Mouse (Mus musculus) kidney, adult 2 months (tissue): Measurements from ENCODE around the gene Troap. TPM values are rescaled to one million over a fixed set of nuclear protein-coding genes. Genes with fewer than 3 reads are reported as not detected.

ENCODE experiments used
- DNase-seq: peaks from one replicate; pipeline ENCODE4 v3.0.0; 2021
- H3K27ac ChIP-seq: fragments of 200-500 bp; 2 replicates; pipeline ENCODE4 v1.5.1; 2012; ENCODE audit warnings: low read depth, low read length, control low read depth, inconsistent platforms; ENCODE audit not compliant: insufficient read depth
- H3K27me3 ChIP-seq: fragments of 200-500 bp; replicated peaks from 2 replicates; pipeline ENCODE4 v1.6.1; 2012; ENCODE audit warnings: mild to moderate bottlenecking, moderate library complexity, low read length, inconsistent platforms; ENCODE audit not compliant: control insufficient read depth, insufficient read depth
- H3K36me3 ChIP-seq: fragments of 200-500 bp; 2 replicates; pipeline ENCODE4 v1.6.1; 2012; ENCODE audit warnings: mild to moderate bottlenecking, moderate library complexity, low read length, inconsistent platforms; ENCODE audit not compliant: control insufficient read depth, insufficient read depth
- H3K4me1 ChIP-seq: fragments of 200-500 bp; 2 replicates; pipeline ENCODE4 v1.6.1; 2011; ENCODE audit warnings: low read length; ENCODE audit not compliant: control insufficient read depth, insufficient read depth
- H3K4me3 ChIP-seq: fragments of 200-500 bp; 2 replicates; pipeline ENCODE4 v1.5.1; 2011; ENCODE audit warnings: mild to moderate bottlenecking, low read depth, low read length, control low read depth; ENCODE audit not compliant: insufficient read depth
- CTCF ChIP-seq: fragments of 200-500 bp; conservative IDR thresholded peaks from 2 replicates; pipeline ENCODE4 v1.5.1; 2011; ENCODE audit warnings: low read depth, mild to moderate bottlenecking, control low read depth, low read length, moderate library complexity, mixed read lengths; ENCODE audit not compliant: insufficient read depth, insufficient read length
- POLR2A ChIP-seq: fragments of 200-500 bp; IDR thresholded peaks from one replicate; pipeline ENCODE4 v1.6.1; 2011; ENCODE audit warnings: low read depth, low read length, control low read depth
- WGBS: fragments of 180-500 bp; shearing (Covaris S2); methylation state at CpG from one replicate; pipeline ENCODE4 v1.1.7; 2018; 5-methylcytosine and 5-hydroxymethylcytosine counted together
- polyA plus RNA-seq: library from polyadenylated mRNA; depleted of rRNA; stranded (reverse); fragments of >200 nt; gene quantifications from 2 replicates; pipeline ENCODE4 v1.2.3, GENCODE M21; 2012

Troap gene
- polyA plus RNA-seq, 1 experiment, result 0.33 TPM

- TF ChIP-seq CTCF (peak; percentile 38), POLR2A (no peak)
- 15% methylated on average over 60 of the region's 60 CpGs for WGBS
- no peak within 1 kb of the TSS for H3K27ac ChIP-seq
- H3K4me1 ChIP-seq, result peaks cover 9% of the 10 kb centered on the region; the same call in 1 of the 2 replicates
- no peaks in the 10 kb centered on the region for H3K27me3 ChIP-seq
- H3K36me3 ChIP-seq, result no peaks in the 10 kb centered on the region
- peak within 1 kb of the TSS; percentile 9; the same call in 1 of the 2 replicates for H3K4me3 ChIP-seq
- no peak for DNase-seq
Measured at GRCm38 (mm10) chr15:99087253-99088075, 13.1 kb downstream of the Troap start, which contains the start of gene C1ql4. Gene C1ql4 (minus strand): TSS chr15:99087817.

DNA sequence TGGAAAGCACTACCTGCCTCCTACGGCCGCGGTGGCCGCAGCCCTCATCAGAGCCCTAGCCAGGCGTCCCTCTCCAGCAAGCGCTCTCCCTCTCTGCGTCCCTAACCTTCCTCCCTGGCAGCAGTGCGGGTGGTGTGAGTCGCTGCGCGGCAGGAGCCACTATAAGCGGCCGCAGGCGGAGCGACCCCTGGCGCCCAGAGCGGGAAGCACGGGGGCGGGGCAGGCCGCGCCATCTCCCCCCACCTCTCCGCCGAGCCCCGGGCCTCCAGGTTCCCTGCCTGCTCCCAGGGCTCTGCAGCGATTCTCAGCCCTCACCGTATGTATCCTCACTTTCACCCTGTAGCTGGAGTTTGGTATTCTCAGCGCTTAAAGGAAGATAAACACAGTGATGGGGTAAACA lies 13.9 kb downstream of the Troap start:
- peak overlapping the region; percentile 9; the same call in 1 of the 2 replicates for H3K4me3 ChIP-seq
- no peak for TF ChIP-seq POLR2A
- peak; percentile 66 for TF ChIP-seq CTCF
- H3K4me1 ChIP-seq, result peaks cover 9% of the 10 kb centered on the region; the same call in 1 of the 2 replicates
- DNase-seq, result peak; percentile 74
- no peaks in the 10 kb centered on the region for H3K36me3 ChIP-seq
- WGBS, result 1% methylated on average over 27 of the region's 27 CpGs
- no peak overlapping the region for H3K27ac ChIP-seq
- no peaks in the 10 kb centered on the region for H3K27me3 ChIP-seq

DNA sequence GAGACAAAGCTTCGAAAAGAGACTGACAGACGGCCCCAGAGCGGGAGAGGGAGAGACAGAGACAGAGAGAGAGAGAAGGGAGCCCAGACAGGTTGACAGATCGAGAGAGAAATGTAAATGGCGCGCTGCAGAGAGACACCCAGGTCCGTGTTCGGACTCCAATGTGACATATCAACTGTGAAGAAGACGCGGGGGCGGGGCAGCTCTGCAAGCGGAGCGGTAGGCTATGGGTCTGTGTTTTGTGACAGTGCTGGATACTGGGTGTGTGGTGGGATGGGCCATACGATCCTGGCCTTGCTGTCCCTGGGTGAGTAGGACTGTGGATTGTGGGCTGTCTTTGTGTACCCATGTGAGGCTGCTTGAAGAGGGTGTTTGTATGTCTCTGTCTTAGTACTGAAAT lies 14.7 kb downstream of the Troap start:
- DNase-seq, result no peak
- Histone ChIP-seq H3K4me3 (no peak overlapping the region), H3K27me3 (no peaks in the 10 kb centered on the region)

GRCm38 (mm10) chr15:99092870-99093269 lies 18.5 kb downstream of the Troap start, which contains the start of gene Dnajc22:
Gene Dnajc22 (plus strand): TSS chr15:99093170.
- Histone ChIP-seq H3K27me3 (no peaks in the 10 kb centered on the region), H3K27ac (no peak within 1 kb of the TSS), H3K4me1 (peaks cover 3% of the 10 kb centered on the region), H3K4me3 (peak within 1 kb of the TSS; percentile 15), H3K36me3 (no peaks in the 10 kb centered on the region)
- WGBS, result 88% methylated on average over 8 of the region's 8 CpGs
- DNase-seq, result no peak
- TF ChIP-seq CTCF (no peak), POLR2A (no peak)

More for the DNA sequence above, 14.7 kb downstream of the Troap start:
- Histone ChIP-seq H3K4me1 (peaks cover 5% of the 10 kb centered on the region; the same call in 1 of the 2 replicates), H3K36me3 (no peaks in the 10 kb centered on the region), H3K27ac (no peak overlapping the region)
- TF ChIP-seq POLR2A (no peak), CTCF (no peak)
- 54% methylated on average over 14 of the region's 14 CpGs for WGBS

GRCm38 (mm10) chr15:99093291-99094258 lies 19.2 kb downstream of the Troap start:
- peaks cover 7% of the 10 kb centered on the region for H3K4me1 ChIP-seq
- no peaks in the 10 kb centered on the region for H3K36me3 ChIP-seq
- peak overlapping the region; percentile 15 for H3K4me3 ChIP-seq
- peak; percentile 41 for DNase-seq
- no peak overlapping the region for H3K27ac ChIP-seq
- no peak for TF ChIP-seq POLR2A
- TF ChIP-seq CTCF, result peak; percentile 38
- no peaks in the 10 kb centered on the region for H3K27me3 ChIP-seq
- WGBS, result 9% methylated on average over 56 of the region's 56 CpGs

DNA sequence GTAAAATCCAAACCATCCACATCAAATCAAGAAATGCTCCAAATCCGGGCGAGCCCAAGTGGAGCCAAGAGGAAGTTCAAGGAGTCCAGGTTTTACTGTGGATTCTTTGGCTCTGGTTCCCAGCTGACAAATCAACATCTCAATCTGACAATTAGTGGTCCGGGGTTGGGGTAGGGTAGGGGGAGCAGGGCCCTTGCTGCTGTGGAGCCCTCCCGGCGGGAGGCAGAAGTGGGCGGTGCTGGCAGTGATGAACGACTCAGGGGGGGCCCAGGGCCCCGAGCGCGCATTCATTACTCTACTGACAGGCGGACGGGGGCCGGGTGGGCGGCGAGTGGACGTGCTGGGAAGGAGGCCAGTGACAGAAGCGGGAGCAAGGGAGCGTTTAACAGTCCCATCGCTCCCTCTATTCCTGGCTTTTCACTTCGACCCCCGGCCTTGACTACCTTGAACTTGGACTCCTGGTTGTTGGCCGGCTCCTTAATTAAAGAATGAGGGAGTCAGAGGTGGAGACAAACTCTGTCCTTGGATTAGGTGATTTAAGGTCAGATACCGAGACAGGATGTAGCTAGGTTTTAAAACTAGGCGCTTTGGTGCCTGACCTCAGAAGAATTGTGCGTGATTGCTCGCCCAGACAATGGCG lies 20.4 kb downstream of the Troap start:
- Histone ChIP-seq H3K4me3 (no peak overlapping the region), H3K27me3 (no peaks in the 10 kb centered on the region), H3K27ac (no peak overlapping the region), H3K4me1 (peaks cover 9% of the 10 kb centered on the region), H3K36me3 (no peaks in the 10 kb centered on the region)
- no peak for DNase-seq
- TF ChIP-seq POLR2A (no peak), CTCF (no peak)
- 18% methylated on average over 27 of the region's 27 CpGs for WGBS

GRCm38 (mm10) chr15:99095356-99095755 lies 21.0 kb downstream of the Troap start:
- WGBS, result 68% methylated on average over 6 of the region's 6 CpGs
- no peak for TF ChIP-seq POLR2A
- no peak for TF ChIP-seq CTCF
- Histone ChIP-seq H3K27me3 (no peaks in the 10 kb centered on the region), H3K4me3 (no peak overlapping the region), H3K27ac (no peak overlapping the region), H3K36me3 (no peaks in the 10 kb centered on the region), H3K4me1 (peaks cover 9% of the 10 kb centered on the region)
- no peak for DNase-seq
